Mouse (Mus musculus) brain, embryonic 14.5 days (tissue): ENCODE measurements around the gene Fam227a.

Experiments
- CTCF ChIP-seq: fragments of 200-500 bp; IDR thresholded peaks from 2 replicates; pipeline ENCODE4 v1.5.1; 2012; ENCODE audit warnings: inconsistent platforms, mild to moderate bottlenecking, moderate library complexity, borderline replicate concordance; ENCODE audit not compliant: insufficient read depth, insufficient read length; ENCODE audit errors: extremely low read depth
- POLR2A ChIP-seq: fragments of 200-500 bp; IDR thresholded peaks from 2 replicates; pipeline ENCODE4 v1.6.1; 2012; ENCODE audit warnings: mild to moderate bottlenecking, inconsistent platforms, borderline replicate concordance; ENCODE audit not compliant: poor library complexity, insufficient read depth, insufficient read length, severe bottlenecking; ENCODE audit errors: extremely low read depth

DNA sequence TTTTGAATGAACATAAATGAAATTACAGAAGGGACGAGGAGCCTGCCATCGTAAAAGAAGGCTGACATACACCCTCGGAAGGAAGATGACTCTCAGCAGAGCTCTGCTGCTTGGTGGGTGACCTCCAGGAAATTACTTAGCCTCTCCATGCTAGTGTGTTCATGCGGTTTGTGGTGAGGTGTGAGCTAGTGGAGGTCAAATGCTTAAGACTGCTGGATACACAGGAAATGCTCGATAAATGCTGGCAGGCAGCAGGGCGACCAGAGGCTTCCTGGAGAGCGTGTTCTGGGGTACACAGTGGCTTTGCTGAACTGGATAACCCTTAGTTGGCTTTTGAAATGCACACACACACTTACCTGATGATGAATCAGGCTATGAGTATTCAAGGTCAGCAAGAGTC is 40.3 kb downstream of the Fam227a start:
- no peak for TF ChIP-seq CTCF
- TF ChIP-seq POLR2A = no peak
